Mouse (Mus musculus) midbrain, embryonic 13.5 days (tissue): Measurements from ENCODE around the gene Fam219a. TPM values are rescaled to one million over a fixed set of nuclear protein-coding genes. Genes with fewer than 3 reads are reported as not detected.

Experiments used
- ATAC-seq: fragments of 200-750 bp; cut with Nextera tagmentation; 2 replicates; pipeline ENCODE4 v1.8.0; 2017; ENCODE audit warnings: mild to moderate bottlenecking, moderate TSS enrichment, moderate library complexity
- H3K27ac ChIP-seq: fragments of 300-500 bp; sonication (generic); 2 replicates; pipeline ENCODE4 v1.5.1; 2015; ENCODE audit warnings: inconsistent platforms, mild to moderate bottlenecking, moderate library complexity
- H3K27me3 ChIP-seq: fragments of 300-500 bp; sonication (generic); 2 replicates; pipeline ENCODE4 v1.6.1; 2015; ENCODE audit warnings: mild to moderate bottlenecking, inconsistent platforms
- H3K36me3 ChIP-seq: fragments of 300-500 bp; sonication (generic); 2 replicates; pipeline ENCODE4 v1.6.1; 2015; ENCODE audit warnings: mild to moderate bottlenecking, inconsistent platforms
- H3K4me1 ChIP-seq: fragments of 300-500 bp; sonication (generic); replicated peaks from 2 replicates; pipeline ENCODE4 v1.6.1; 2015; ENCODE audit warnings: inconsistent platforms
- H3K4me2 ChIP-seq: fragments of 300-500 bp; sonication (generic); replicated peaks from 2 replicates; pipeline ENCODE4 v1.6.1; 2015; ENCODE audit warnings: moderate library complexity, mild to moderate bottlenecking, inconsistent platforms
- H3K4me3 ChIP-seq: fragments of 300-500 bp; sonication (generic); replicated peaks from 2 replicates; pipeline ENCODE4 v1.5.1; 2015; ENCODE audit warnings: mild to moderate bottlenecking, inconsistent platforms
- H3K9ac ChIP-seq: fragments of 300-500 bp; sonication (generic); replicated peaks from 2 replicates; pipeline ENCODE4 v1.6.1; 2015; ENCODE audit warnings: mild to moderate bottlenecking, inconsistent platforms
- H3K9me3 ChIP-seq: fragments of 300-500 bp; sonication (generic); 2 replicates; pipeline ENCODE4 v1.6.1; 2016; ENCODE audit warnings: mild to moderate bottlenecking, inconsistent platforms
- WGBS: fragments of 180-500 bp; shearing (Covaris S2); methylation state at CpG from one replicate; pipeline ENCODE4 v1.1.7; 2015; 5-methylcytosine and 5-hydroxymethylcytosine counted together
- polyA plus RNA-seq: library from polyadenylated mRNA; unstranded; fragments of >200 nt; fragmentation: Nextera tagmentation; extraction: Ambion mirVana; gene quantifications from 2 replicates; pipeline ENCODE4 v1.2.1, GENCODE M21; 2015

The Fam219a gene
- polyA plus RNA-seq, 1 experiment from 2014 or later, result 18.8 TPM

GRCm38 (mm10) chr4:41575914-41576313 is 6.6 kb upstream of the Fam219a start:
- H3K4me1 ChIP-seq, result peaks cover 26% of the 10 kb centered on the region
- no peak overlapping the region for H3K4me2 ChIP-seq
- no peaks in the 10 kb centered on the region for H3K36me3 ChIP-seq
- H3K9me3 ChIP-seq, result no peaks in the 10 kb centered on the region
- no peak for ATAC-seq
- H3K4me3 ChIP-seq, result no peak overlapping the region
- H3K27ac ChIP-seq, result no peak overlapping the region
- H3K9ac ChIP-seq, result no peak overlapping the region
- peaks cover under 1% of the 10 kb centered on the region; the same call in 1 of the 2 replicates for H3K27me3 ChIP-seq
- 35% methylated on average over 6 of the region's 6 CpGs for WGBS

- Histone ChIP-seq H3K4me1 (peaks cover 31% of the 10 kb centered on the region), H3K4me2 (no peak overlapping the region), H3K9me3 (no peaks in the 10 kb centered on the region), H3K27me3 (peaks cover 4% of the 10 kb centered on the region; the same call in 1 of the 2 replicates), H3K9ac (no peak overlapping the region), H3K27ac (no peak overlapping the region), H3K4me3 (no peak overlapping the region), H3K36me3 (no peaks in the 10 kb centered on the region)
- ATAC-seq, result no peak
- WGBS, result 70% methylated on average over 4 of the region's 4 CpGs
Observed at GRCm38 (mm10) chr4:41573492-41573891, 4.2 kb upstream of the Fam219a start.

- Histone ChIP-seq H3K9ac (no peak overlapping the region), H3K4me1 (peaks cover 38% of the 10 kb centered on the region), H3K4me3 (no peak overlapping the region), H3K4me2 (no peak overlapping the region), H3K9me3 (no peaks in the 10 kb centered on the region), H3K27ac (no peak overlapping the region), H3K36me3 (no peaks in the 10 kb centered on the region), H3K27me3 (peaks cover 4% of the 10 kb centered on the region; the same call in 1 of the 2 replicates)
- ATAC-seq, result no peak
- 28% methylated on average over 5 of the region's 5 CpGs for WGBS
Observed at GRCm38 (mm10) chr4:41571490-41571889, 2.2 kb upstream of the Fam219a start.

- Histone ChIP-seq H3K36me3 (0 out of 2 replicates have a peak, but pooled peaks cover 2% of the 10 kb centered on the region), H3K4me2 (peak overlapping the region; percentile 88), H3K27ac (peak overlapping the region; percentile 93), H3K9me3 (no peaks in the 10 kb centered on the region), H3K9ac (peak overlapping the region; percentile 81), H3K4me1 (peaks cover 43% of the 10 kb centered on the region), H3K27me3 (peaks cover 4% of the 10 kb centered on the region; the same call in 1 of the 2 replicates), H3K4me3 (peak overlapping the region; percentile 69)
- ATAC-seq, result peak; percentile 28
- WGBS, result 1% methylated on average over 58 of the region's 58 CpGs
Observed at GRCm38 (mm10) chr4:41568682-41569410, 492 bp downstream of the Fam219a start.

GRCm38 (mm10) chr4:41568239-41568638 is 1.1 kb downstream of the Fam219a start:
- Histone ChIP-seq H3K4me3 (peak overlapping the region; percentile 69), H3K4me1 (peaks cover 43% of the 10 kb centered on the region), H3K27me3 (peaks cover 4% of the 10 kb centered on the region; the same call in 1 of the 2 replicates), H3K9ac (peak overlapping the region; percentile 81), H3K4me2 (peak overlapping the region; percentile 88), H3K36me3 (peaks cover 9% of the 10 kb centered on the region; the same call in 1 of the 2 replicates), H3K9me3 (no peaks in the 10 kb centered on the region), H3K27ac (peak overlapping the region; percentile 93)
- WGBS, result 3% methylated on average over 19 of the region's 19 CpGs
- ATAC-seq, result no peak

- Histone ChIP-seq H3K4me3 (0 out of 2 replicates have a peak overlapping the region, but pooled peaks have one; percentile 4), H3K9ac (peak overlapping the region; percentile 42; the same call in 1 of the 2 replicates), H3K4me2 (peak overlapping the region; percentile 22), H3K9me3 (no peaks in the 10 kb centered on the region), H3K27me3 (peaks cover 4% of the 10 kb centered on the region; the same call in 1 of the 2 replicates), H3K27ac (0 out of 2 replicates have a peak overlapping the region, but pooled peaks have one; percentile 1), H3K36me3 (peaks cover 11% of the 10 kb centered on the region; the same call in 1 of the 2 replicates), H3K4me1 (peaks cover 43% of the 10 kb centered on the region)
- no peak for ATAC-seq
- 7% methylated on average over 3 of the region's 3 CpGs for WGBS
Observed at GRCm38 (mm10) chr4:41566123-41566522, 3.2 kb downstream of the Fam219a start.

GRCm38 (mm10) chr4:41563297-41563696 is 6.0 kb downstream of the Fam219a start:
- no peak overlapping the region for H3K27ac ChIP-seq
- H3K9ac ChIP-seq, result no peak overlapping the region
- no peak overlapping the region for H3K4me3 ChIP-seq
- H3K36me3 ChIP-seq, result peaks cover 11% of the 10 kb centered on the region; the same call in 1 of the 2 replicates
- peaks cover 40% of the 10 kb centered on the region for H3K4me1 ChIP-seq
- 93% methylated on average over 5 of the region's 5 CpGs for WGBS
- no peak for ATAC-seq
- H3K4me2 ChIP-seq, result no peak overlapping the region
- H3K9me3 ChIP-seq, result no peaks in the 10 kb centered on the region
- no peaks in the 10 kb centered on the region for H3K27me3 ChIP-seq

GRCm38 (mm10) chr4:41557092-41557491 is 12.2 kb downstream of the Fam219a start:
- H3K27me3 ChIP-seq, result no peaks in the 10 kb centered on the region
- peaks cover 56% of the 10 kb centered on the region for H3K4me1 ChIP-seq
- H3K4me3 ChIP-seq, result no peak overlapping the region
- H3K36me3 ChIP-seq, result no peaks in the 10 kb centered on the region
- 63% methylated on average over 3 of the region's 3 CpGs for WGBS
- no peaks in the 10 kb centered on the region for H3K9me3 ChIP-seq
- peak overlapping the region; percentile 17 for H3K4me2 ChIP-seq
- ATAC-seq, result no peak
- no peak overlapping the region for H3K9ac ChIP-seq
- H3K27ac ChIP-seq, result peak overlapping the region; percentile 62; the same call in 1 of the 2 replicates

- Histone ChIP-seq H3K36me3 (no peaks in the 10 kb centered on the region), H3K4me1 (peaks cover 56% of the 10 kb centered on the region), H3K9ac (0 out of 2 replicates have a peak overlapping the region, but pooled peaks have one; percentile 20), H3K4me3 (no peak overlapping the region), H3K9me3 (no peaks in the 10 kb centered on the region), H3K4me2 (peak overlapping the region; percentile 17), H3K27ac (peak overlapping the region; percentile 62), H3K27me3 (no peaks in the 10 kb centered on the region)
- ATAC-seq, result peak; percentile 83
- 54% methylated on average over 5 of the region's 5 CpGs for WGBS
Observed at GRCm38 (mm10) chr4:41556311-41556953, 12.9 kb downstream of the Fam219a start.

GRCm38 (mm10) chr4:41554994-41555663 is 14.2 kb downstream of the Fam219a start:
- Histone ChIP-seq H3K9ac (no peak overlapping the region), H3K27me3 (no peaks in the 10 kb centered on the region), H3K27ac (0 out of 2 replicates have a peak overlapping the region, but pooled peaks have one; percentile 35), H3K4me2 (no peak overlapping the region), H3K36me3 (no peaks in the 10 kb centered on the region), H3K4me1 (peaks cover 56% of the 10 kb centered on the region), H3K4me3 (no peak overlapping the region), H3K9me3 (no peaks in the 10 kb centered on the region)
- ATAC-seq, result no peak
- WGBS, result 86% methylated on average over 14 of the region's 14 CpGs

- ATAC-seq, result no peak
- Histone ChIP-seq H3K27me3 (no peaks in the 10 kb centered on the region), H3K9me3 (no peaks in the 10 kb centered on the region), H3K36me3 (no peaks in the 10 kb centered on the region), H3K9ac (no peak overlapping the region), H3K4me1 (peaks cover 51% of the 10 kb centered on the region), H3K4me3 (no peak overlapping the region), H3K4me2 (no peak overlapping the region), H3K27ac (no peak overlapping the region)
- 71% methylated on average over 11 of the region's 11 CpGs for whole genome bisulfite sequencing
Observed at GRCm38 (mm10) chr4:41553116-41553515, 16.2 kb downstream of the Fam219a start.
